Mouse (Mus musculus) neural tube, embryonic 10.5 days (tissue): ENCODE data around the gene Galnt13.
"Not testable (repeated sequence)": the region's sequence is repeated elsewhere in the genome, so short reads cannot be mapped to it uniquely, and the experiment has no call there.

ENCODE experiments used
- DNase-seq: peaks from one replicate; pipeline ENCODE4 v3.0.0-alpha.2; 2017; ENCODE audit warnings: low spot score; ENCODE audit errors: extremely low spot score

The Galnt13 gene

DNA sequence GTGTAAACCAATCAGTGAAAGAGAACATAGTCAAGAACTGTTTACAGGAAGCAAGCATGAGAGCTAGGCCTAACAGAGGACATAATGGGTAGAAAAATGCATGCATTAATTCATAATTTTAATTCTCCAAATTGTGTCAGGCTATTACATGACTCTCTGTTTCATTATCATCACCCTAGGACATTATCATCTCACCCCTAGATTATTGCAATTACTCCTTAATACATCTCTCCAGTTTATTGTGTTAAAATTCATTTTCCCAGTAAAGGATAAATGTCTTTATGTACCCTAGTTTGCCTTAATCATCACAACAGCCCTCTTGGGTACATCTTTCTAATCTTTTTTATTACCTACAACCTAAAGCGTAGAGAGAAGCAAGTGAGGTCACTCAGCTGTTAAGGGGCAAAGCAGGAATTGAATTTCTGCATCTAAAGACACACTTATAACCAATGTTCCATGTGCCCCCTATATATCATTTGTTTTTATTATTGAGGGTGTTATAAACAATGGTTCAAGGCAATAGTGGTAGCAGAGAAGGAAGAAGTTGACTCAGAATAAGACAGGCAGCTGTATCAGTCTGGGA, 479.1 kb downstream of the Galnt13 start:
- DNase-seq, result no peak

DNA sequence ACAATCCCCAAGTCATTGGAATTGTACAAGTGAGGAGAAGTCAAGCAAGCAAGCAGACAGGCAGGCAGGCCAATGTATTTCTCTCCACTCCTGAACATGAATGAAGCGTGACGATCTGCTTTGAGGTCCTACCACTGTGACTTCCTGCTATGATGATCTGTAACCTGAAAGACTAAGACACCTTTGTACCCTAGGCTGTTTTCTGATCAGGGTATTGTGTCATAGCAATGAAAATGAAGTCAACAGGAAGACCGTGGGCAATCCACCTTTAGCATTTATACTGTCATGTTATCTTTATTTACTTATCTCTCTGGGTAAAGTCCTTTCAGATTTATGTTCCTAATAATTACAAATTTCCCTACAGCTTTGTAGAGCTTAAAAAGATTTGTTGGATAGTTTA, 500.3 kb downstream of the Galnt13 start:
- DNase-seq, result no peak

DNA sequence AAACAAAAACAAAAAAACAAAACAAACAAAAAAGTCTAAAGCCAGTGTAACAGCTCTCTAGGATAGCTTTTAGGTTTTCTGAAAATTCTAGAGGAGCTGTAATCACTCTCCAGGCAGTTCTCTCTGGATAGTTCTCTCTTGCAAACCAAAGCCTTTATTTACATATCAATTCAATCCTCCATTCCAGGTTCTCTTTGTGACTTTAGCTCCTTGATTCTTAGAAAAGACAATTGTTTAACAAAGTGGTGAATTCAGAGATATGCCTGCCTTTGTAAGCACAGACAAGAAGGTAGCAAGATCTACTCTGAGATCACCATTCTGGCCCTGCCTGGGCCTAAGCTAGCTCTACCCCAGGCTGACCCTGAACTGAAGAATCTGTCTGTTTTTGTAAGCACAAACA, 501.2 kb downstream of the Galnt13 start:
- no peak for DNase-seq

DNA sequence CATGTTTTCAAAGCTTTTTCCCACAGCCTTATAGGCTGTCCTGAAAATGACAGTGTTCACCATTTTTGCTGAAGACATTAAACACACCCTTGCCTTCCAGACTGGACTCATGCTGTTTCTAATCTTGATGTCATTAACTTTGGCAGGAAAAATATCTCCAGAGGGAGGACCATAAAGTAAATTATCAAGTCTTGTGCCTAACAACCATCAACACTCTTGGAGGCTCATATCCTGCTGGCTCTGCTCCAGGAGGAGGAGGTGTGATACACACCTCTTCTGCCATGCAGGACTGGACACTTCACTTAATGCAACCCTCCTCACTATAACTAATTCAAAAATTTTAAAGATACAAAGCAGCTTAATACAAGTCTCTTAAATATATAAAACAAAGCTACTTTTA, 502.0 kb downstream of the Galnt13 start:
- DNase-seq, result no peak

DNA sequence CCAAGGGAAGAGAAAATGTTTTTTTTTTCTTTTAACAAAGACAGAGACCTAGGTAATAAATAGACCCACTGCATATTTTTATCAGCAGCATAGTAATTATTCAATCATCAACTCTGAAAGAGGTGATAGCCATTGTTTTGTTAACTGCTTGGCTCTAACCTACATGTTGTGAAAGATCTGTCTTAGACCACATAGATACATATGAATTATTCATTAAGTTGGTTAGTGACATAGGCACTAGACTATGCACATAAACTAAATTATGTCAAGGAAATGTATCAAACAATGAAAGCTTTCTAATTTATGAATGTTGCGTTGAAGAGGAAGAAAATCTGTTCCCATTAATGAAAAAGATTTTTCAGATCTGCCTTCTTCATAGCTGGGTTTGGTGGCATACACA, 507.3 kb downstream of the Galnt13 start:
- no peak for DNase-seq

DNA sequence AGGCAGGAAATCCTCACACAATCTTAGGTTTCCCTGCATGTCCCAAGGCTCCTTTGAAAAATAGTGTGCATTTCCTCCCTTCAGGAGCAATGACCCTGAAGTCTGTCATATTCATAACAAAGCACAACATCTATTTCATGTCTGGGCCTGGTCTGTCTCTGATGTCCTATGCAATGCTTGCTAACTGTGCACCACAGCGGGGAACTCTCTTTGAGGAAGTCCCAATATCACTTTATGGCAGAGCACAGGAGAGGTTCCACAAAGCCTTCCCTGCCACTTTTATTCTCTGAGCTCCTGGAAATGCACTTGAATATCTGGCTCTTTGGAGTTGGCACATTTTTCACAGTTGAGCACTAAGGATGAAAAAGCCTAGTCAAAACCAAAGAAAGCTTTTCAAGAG, 547.7 kb downstream of the Galnt13 start:
- no peak for DNase-seq

DNA sequence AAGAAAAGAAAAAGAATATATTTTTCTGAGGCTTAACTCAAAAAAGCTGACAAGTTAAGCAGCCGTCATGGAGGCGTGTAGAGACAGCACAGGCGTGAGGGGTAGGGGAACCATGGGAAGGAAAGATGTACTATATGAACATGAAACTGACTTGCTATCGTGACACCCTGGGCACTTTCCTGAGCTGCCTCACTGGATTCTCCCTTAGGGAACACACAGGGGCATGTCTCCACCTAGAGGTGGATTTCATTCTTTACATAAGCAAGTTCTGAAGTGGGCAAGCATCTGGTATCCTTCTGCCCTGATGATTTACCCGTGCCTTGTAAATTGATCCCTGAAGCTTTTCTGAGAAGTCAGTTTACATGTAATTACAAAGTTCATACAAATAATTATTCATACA, 586.4 kb downstream of the Galnt13 start:
- not testable (repeated sequence) for DNase-seq

DNA sequence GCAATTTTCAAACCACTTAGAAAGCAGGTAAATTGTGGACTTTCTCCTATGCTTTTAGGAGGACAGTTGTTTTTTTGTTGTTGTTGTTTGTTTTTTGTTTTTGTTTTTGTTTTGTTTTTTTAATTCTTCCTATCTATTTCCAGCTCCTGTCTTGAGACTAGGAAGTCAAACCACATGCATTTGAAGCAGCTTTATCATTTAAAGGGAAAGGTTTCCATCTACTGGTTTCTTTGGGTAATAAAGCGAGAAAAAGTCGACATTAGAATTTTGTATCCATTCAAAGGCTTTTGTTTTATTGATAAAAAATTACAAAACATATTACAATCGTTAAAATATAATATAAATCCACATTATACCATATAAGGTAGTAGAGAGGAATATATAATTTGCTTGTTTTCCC, 598.5 kb downstream of the Galnt13 start:
- no peak for DNase-seq

DNA sequence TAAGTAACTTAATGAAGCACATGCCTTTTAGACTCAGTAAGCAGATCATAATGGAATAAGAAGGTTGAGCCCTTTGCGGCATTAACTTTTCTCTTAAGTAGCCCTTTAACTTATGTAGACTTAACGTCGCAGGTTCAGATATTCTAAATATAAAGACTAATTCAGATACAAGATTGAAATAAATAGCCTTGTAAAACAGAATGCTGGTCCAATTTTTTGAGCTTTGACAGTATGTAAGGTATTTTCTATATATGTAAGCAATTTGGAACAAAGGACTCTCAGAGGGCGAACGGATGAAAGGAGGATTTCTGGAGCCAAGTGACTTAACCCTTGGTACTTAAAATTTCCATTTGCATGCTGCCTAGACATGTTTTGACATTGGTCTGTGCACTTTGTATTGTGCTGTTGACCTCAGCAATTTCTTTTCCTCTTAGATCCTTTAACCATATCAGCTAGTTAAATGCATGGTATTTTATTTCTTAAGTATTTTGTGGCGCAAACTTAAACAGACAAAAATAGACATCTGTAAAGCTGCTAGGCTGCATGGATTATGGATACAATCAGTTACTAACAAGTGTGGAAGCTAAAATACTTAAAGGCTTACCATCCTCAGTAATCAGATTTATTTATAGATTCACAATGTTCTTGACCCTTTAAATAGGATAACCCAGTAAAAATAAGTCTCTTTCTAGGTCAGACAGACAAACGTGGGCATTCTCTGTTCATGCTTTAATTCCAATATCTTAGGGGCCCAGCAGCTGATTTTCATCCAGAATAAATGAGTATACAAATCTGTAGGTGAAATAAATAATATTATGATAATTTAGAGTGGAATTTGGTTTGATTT, 629.6 kb downstream of the Galnt13 start:
- DNase-seq, result no peak

DNA sequence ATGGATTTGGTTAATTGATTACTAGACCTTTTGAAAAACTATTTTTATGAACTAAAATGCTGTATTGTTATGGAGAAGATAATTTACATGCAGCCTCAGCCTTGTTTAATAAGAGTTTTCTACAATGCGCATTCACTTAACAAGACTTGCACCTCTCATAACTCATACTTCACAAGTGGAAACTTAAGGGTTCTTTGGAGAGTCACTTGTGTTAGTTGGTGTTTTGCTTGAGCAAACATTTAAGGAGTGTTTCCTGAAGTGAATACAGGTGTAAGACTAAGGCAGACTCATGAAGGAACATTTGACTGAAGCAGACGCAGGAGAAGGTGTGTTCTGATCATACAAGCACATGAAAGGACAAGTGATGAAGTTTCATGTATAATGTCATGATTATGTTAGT, 649.5 kb downstream of the Galnt13 start:
- DNase-seq, result no peak

DNA sequence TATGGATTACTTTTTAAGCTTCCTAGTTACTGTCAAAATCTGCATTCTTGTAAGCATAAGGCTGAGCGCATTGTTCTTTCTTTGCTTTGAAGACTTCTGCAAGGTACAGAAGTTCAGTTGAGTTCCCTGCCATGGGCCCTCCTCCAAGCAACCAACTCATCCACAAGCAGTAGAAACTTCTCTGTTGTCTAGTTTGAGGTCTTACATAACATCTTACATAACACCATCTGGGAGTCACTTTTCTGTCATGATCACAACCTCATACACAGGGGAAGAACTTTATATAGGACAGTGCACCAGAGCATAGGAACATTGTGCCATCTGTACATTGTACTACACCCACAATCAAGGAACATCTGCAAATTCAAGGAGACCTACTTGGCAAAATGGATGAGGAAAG, 651.9 kb downstream of the Galnt13 start:
- no peak for DNase-seq

DNA sequence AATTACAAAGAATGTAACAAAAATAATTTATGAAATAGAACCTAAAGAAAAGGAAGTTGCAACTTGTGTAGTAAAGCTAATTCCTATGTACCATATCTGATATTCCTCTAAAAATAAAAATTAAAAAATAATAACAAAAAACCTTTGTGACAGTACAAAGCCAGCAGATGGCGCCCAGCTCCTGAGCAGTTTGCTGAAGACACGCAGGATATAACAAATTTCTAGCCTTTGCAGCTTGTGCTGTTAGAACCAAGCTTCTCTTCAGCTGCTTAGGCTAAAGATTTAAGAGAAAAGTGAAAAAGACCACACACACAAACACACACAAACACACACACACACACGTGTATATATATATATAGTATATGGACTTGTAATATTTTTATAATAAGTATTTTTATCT, 654.2 kb downstream of the Galnt13 start:
- no peak for DNase-seq

DNA sequence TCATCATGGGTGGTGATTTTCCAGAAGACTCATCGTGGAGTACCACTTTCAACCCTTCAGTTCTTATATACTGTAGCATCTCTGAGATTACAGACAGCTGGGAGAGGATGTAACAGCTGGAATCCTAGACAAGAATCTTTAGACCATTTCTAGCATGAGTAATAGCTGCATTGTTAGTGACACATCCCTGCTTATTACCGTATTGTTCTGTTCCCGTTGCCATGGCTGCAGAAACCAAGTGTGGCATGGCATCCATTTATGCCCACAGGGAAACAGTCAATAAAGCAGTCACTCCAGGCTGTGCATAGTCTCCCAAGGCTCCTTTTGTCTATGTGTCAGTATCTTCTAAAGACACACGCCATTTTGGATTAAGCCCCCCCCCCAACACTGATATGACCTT, 655.4 kb downstream of the Galnt13 start:
- no peak for DNase-seq

DNA sequence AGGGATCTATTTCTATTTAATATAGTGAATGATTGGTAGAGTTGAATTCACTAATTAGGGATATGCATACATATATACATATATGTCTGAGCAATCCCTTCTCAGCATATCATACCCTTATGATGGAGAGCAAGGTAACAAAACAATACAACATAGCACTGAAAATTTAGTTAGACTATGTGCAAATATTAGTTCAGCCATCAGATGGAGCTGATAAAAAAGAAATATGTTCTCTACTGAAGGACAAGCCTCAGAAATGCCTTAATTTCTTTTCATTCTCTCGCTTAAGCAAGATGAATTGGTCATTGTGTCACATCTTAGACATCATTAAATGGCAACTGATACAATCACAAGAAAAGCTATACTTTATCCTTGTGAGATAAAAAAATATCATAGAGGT, 663.0 kb downstream of the Galnt13 start:
- DNase-seq, result no peak

DNA sequence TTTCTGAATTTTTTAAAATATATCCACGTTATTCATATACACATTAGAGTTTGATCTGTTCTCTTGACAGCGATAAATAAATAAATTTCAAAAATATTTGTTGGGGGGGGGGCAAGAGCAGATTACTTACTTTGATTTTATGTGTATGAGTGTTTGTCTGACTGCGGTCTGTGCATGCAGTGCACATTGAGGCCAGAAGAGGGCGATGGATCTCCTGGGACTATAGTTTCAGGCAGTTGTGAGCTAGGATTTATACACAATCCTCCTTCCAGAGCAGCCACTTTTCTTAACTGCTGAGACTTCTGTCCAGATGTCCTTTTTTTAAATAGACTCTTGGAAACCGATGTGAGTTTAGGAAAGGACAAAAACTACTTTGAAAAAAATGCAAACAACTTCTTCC, 665.2 kb downstream of the Galnt13 start:
- DNase-seq, result no peak

DNA sequence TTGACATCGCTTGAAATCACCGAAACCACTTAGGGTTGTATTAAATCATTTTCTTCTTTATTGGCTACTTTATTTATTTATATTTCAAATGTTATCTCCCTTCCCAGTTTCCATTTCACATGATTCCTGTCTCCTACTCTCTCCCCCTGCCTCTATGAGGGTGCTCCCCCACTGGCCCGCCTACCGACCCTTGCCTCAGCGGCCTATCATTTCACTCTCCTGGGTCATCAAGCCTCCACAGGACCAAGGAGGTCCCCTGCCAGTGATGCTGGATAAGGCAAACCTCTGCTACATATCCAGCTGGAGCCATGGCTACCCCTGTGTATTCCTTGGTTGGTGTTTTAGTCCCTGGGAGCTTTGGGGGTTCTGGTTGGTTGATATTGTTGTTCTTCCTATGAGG, 667.4 kb downstream of the Galnt13 start:
- DNase-seq, result no peak

DNA sequence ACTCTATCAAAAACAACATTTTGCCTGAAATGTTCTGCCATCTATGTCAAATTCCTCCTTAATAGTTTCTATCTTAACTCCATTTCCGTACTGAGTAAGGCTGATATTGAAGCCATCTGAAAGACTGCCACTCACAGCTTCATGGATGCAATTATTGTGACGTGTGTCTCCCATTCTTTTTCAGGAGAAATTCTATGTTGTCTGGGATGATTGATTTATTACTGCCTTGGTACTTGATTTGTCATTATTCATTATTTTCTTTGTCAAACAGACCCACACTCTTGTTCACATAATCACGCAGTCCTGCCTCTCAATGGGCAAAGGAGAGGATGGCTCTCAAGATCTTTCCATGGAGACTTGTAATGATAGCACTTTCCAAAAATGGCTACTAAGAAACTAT, 671.7 kb downstream of the Galnt13 start:
- no peak for DNase-seq

DNA sequence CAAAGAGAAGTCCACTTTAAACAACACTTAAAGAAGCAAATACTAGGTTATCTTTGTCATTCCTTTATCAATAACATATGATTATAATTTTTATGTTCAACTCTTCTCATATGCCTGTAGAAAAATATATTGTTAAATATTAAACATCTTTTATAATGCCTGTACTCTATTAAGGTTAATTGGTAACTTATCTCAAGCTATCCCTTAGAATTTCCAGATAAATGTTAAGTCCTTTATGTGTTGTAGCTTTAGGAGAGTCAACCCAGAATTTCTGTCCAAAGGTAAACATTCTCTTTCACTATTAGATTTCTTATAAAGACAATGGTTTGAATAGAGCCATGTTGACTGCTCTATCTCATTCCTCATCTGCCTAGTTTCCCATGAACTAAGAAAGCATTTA, 717.0 kb downstream of the Galnt13 start:
- no peak for DNase-seq

DNA sequence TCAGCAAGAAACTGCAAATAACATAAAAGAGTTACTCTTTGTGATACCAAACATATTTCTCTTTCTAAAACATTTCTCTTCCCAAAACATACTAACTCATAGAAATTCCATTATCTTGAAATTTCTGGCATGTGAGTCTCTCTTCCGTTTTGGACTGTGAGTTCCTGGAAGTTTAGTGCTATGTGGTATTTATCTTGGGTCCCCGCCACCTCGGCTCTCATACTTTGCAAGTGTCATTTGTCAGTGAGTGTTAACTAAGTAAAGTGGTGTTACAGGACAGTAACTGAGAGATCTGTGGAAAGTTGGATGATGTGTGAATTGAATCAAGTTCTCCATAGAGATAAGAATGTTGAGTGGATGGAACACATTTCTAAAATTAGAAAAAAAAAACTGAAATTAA, 728.7 kb downstream of the Galnt13 start:
- no peak for DNase-seq
